In the genomic region with DNA sequence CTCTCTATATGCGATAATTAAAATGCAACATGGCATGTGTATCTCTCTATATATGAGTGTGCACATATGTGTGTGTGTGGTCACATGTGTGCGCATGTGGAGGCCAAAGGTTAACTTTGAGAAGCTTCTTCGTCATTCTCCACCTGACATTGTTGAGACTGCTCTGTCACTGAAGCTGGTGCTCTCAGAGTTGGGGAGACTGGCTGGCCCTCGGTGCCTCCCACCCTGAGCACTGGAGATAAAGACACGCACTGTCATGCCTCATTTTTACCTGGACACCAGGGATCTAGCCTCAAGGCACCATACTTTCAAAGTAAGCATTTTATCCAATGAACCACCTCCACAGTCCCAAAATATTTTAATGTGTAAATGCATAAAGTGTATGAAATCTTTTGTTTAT, we compare ENCODE assay signal across 27 mouse cellular contexts. TPM values are rescaled to one million over a fixed set of nuclear protein-coding genes. Genes with fewer than 3 reads are reported as not detected.
A peak's percentile ranks its signal among the peaks of the same experiment; 100 is the strongest.
DNase-seq lines count a peak whose midpoint lies in the region; ATAC-seq and TF ChIP-seq lines count a peak whose summit lies in the region.
"Had no signal": no experiment of that assay in that cellular context is flagged by ENCODE, and none has a peak within 500 bp of the region (broad histone marks: within the 10 kb centered on the region; RNA-seq: fewer than 3 reads in every experiment).

No protein-coding gene starts in this region.

- WGBS in stomach, embryonic 15.5 days: 84% methylated on average over 5 of the region's 5 CpGs
- 83% methylated on average over 5 of the region's 5 CpGs for WGBS in stomach, postnatal 0 days
- 51% methylated on average over 5 of the region's 5 CpGs for WGBS in liver, embryonic 15.5 days (ENCODE audit: insufficient replicate concordance)

- H3K9me3 ChIP-seq in stomach, embryonic 15.5 days: no peaks in the 10 kb centered on the region
- no peaks in the 10 kb centered on the region for H3K9me3 ChIP-seq in stomach, postnatal 0 days (ENCODE audit: control insufficient read depth, low read length)
- H3K9me3 ChIP-seq in liver, embryonic 15.5 days (replicated peaks): no peaks in the 10 kb centered on the region
- H3K9me3 ChIP-seq: forebrain, embryonic 12.5 days; limb, embryonic 13.5 days; lung, embryonic 15.5 days had no signal

- H3K9ac ChIP-seq in stomach, embryonic 15.5 days: no peak overlapping the region
- no peak overlapping the region for H3K9ac ChIP-seq in stomach, postnatal 0 days (ENCODE audit: low read length)
- peak overlapping the region; percentile 37; the same call in 1 of the 2 replicates for H3K9ac ChIP-seq in liver, embryonic 15.5 days
- H3K9ac ChIP-seq: forebrain, embryonic 12.5 days; hindbrain, embryonic 14.5 days; limb, embryonic 13.5 days; lung, embryonic 15.5 days had no signal

- no peaks in the 10 kb centered on the region for H3K36me3 ChIP-seq in stomach, embryonic 15.5 days
- H3K36me3 ChIP-seq in stomach, postnatal 0 days (ENCODE audit: control insufficient read depth, insufficient read depth, low read length): no peaks in the 10 kb centered on the region
- no peaks in the 10 kb centered on the region for H3K36me3 ChIP-seq in liver, embryonic 15.5 days (replicated peaks)
- H3K36me3 ChIP-seq: forebrain, embryonic 12.5 days; limb, embryonic 13.5 days; lung, embryonic 15.5 days had no signal

- no peaks in the 10 kb centered on the region for H3K27me3 ChIP-seq in stomach, embryonic 15.5 days (replicated peaks)
- H3K27me3 ChIP-seq in stomach, postnatal 0 days (ENCODE audit: control insufficient read depth, insufficient read depth, low read length): no peaks in the 10 kb centered on the region
- H3K27me3 ChIP-seq in liver, embryonic 15.5 days: no peaks in the 10 kb centered on the region
- H3K27me3 ChIP-seq: forebrain, embryonic 12.5 days; limb, embryonic 13.5 days; lung, embryonic 15.5 days had no signal

- no peaks in the 10 kb centered on the region for H3K4me1 ChIP-seq in stomach, embryonic 15.5 days
- H3K4me1 ChIP-seq in stomach, postnatal 0 days (replicated peaks; ENCODE audit: control insufficient read depth, insufficient read depth): 0 out of 2 replicates have a peak, but pooled peaks cover 2% of the 10 kb centered on the region
- peaks cover 100% of the 10 kb centered on the region for H3K4me1 ChIP-seq in liver, embryonic 15.5 days (replicated peaks)

- H3K4me3 ChIP-seq in stomach, embryonic 15.5 days (replicated peaks): no peak overlapping the region
- H3K4me3 ChIP-seq in stomach, postnatal 0 days (ENCODE audit: low read depth, low read length): no peak overlapping the region
- H3K4me3 ChIP-seq in liver, embryonic 15.5 days (replicated peaks): no peak overlapping the region
- H3K4me3 ChIP-seq: forebrain, embryonic 12.5 days; gastrocnemius, adult 2 months; limb, embryonic 13.5 days; lung, embryonic 15.5 days had no signal

- peak; percentile 89 for ATAC-seq in stomach, embryonic 15.5 days (ENCODE audit: insufficient read depth, low FRiP score, low read depth)
- ATAC-seq in stomach, postnatal 0 days (ENCODE audit: low FRiP score, low TSS enrichment): no peak
- ATAC-seq in erythroid progenitor cell, adult 5-6 weeks (replicated peaks; ENCODE audit: low FRiP score, poor library complexity, severe bottlenecking): peak; percentile 87
- ATAC-seq in liver, embryonic 15.5 days (ENCODE audit: insufficient read depth): peak; percentile 88
- ATAC-seq: Patski had no signal

- DNase-seq in stomach, postnatal 0 days (ENCODE audit: low spot score): no peak
- no peak for DNase-seq in cerebellum, adult 11-12 months
- DNase-seq in testis, postnatal 10 days (ENCODE audit: low spot score): no peak
- no peak for DNase-seq in kidney, postnatal 4 days
- DNase-seq: adrenal gland, adult 8-10 months; cerebellum, adult 18-20 months; cerebellum, postnatal 25 days; embryo, embryonic 11 days; gastrocnemius, adult 2 months; heart, postnatal 10 days; kidney, adult 8-10 months; kidney, postnatal 14 days; lung, postnatal 4 days had no signal

- no peak for TF ChIP-seq CTCF in stomach, postnatal 0 days (IDR thresholded peaks at IDR 0.05; ENCODE audit: low read depth)

- H3K27ac ChIP-seq in stomach, embryonic 15.5 days: no peak overlapping the region
- H3K27ac ChIP-seq in stomach, postnatal 0 days (replicated peaks): no peak overlapping the region
- H3K27ac ChIP-seq in liver, embryonic 15.5 days (replicated peaks): peak overlapping the region; percentile 88
- H3K27ac ChIP-seq: forebrain, embryonic 12.5 days; gastrocnemius, adult 2 months; hindbrain, embryonic 14.5 days; limb, embryonic 13.5 days; lung, embryonic 15.5 days had no signal

- H3K4me2 ChIP-seq in stomach, embryonic 15.5 days: no peak overlapping the region
- no peak overlapping the region for H3K4me2 ChIP-seq in stomach, postnatal 0 days (replicated peaks; ENCODE audit: low read depth)
- H3K4me2 ChIP-seq in liver, embryonic 15.5 days: peak overlapping the region; percentile 51
- H3K4me2 ChIP-seq: forebrain, embryonic 12.5 days; hindbrain, embryonic 14.5 days; limb, embryonic 13.5 days; lung, embryonic 15.5 days; midbrain, embryonic 11.5 days had no signal

- no peak for TF ChIP-seq EP300 in stomach, postnatal 0 days (optimal IDR thresholded peaks at IDR 0.05)

RNA-seq across cellular contexts. Expression of gene Asb17, which starts 41.4 kb away (rescaled TPM):
- polyA plus RNA-seq in stomach, embryonic 15.5 days (2015; fragmentation: Nextera tagmentation; extraction: Ambion mirVana): 0.30 and 0.82 TPM in 2 replicates
- 0.08 and 0.12 TPM in 2 replicates for polyA plus RNA-seq in stomach, postnatal 0 days (2015; fragmentation: Nextera tagmentation; extraction: Ambion mirVana)
- total RNA-seq in erythroid progenitor cell, adult 5-6 weeks (2015; ENCODE audit: low replicate concordance): 0.72 TPM in 1 of 2 replicates, not detected in the other
- total RNA-seq in erythroid progenitor cell, adult 5-6 weeks (2017; ENCODE audit: low replicate concordance): not detected in 2 replicates
- 2.6 and 3.0 TPM in 2 replicates for polyA plus RNA-seq in liver, embryonic 15.5 days (2015; fragmentation: Nextera tagmentation; extraction: Ambion mirVana)
- total RNA-seq: adrenal gland, adult 8-10 months; heart, postnatal 10 days; layer of hippocampus, adult 8-10 months; monocyte, adult 5-6 weeks had no signal
- polyA plus RNA-seq: forebrain, embryonic 12.5 days; hindbrain, embryonic 14.5 days; intestine, embryonic 14.5 days; small intestine, adult 2 months; thymus, postnatal 0 days had no signal
